Mouse (Mus musculus): ENCODE results near the gene Des. TPM values are rescaled to one million over a fixed set of nuclear protein-coding genes. Genes with fewer than 3 reads are reported as not detected.

The Des gene
- polyA plus RNA-seq, 1 experiment from 2014 or later: 23.5 TPM

GRCm38 (mm10) chr1:75331271-75331670 lies 28.9 kb upstream of the Des start:
- Histone ChIP-seq H3K4me3 (replicated peaks) (no peak overlapping the region), H3K9me3 (peaks cover 6% of the 10 kb centered on the region), H3K27ac (no peak overlapping the region), H3K4me1 (replicated peaks) (peaks cover under 1% of the 10 kb centered on the region; the same call in 1 of the 2 replicates), H3K36me3 (no peaks in the 10 kb centered on the region), H3K4me2 (no peak overlapping the region), H3K9ac (replicated peaks) (no peak overlapping the region), H3K27me3 (no peaks in the 10 kb centered on the region)
- 63% methylated on average over 1 of the region's 1 CpGs for WGBS
- no peak for ATAC-seq (ENCODE audit: insufficient number of reproducible peaks, insufficient read depth, low FRiP score, low TSS enrichment, low read depth)

- Histone ChIP-seq H3K9ac (replicated peaks) (no peak overlapping the region), H3K27me3 (no peaks in the 10 kb centered on the region), H3K4me2 (no peak overlapping the region), H3K36me3 (no peaks in the 10 kb centered on the region), H3K9me3 (no peaks in the 10 kb centered on the region), H3K4me3 (replicated peaks) (no peak overlapping the region), H3K27ac (no peak overlapping the region), H3K4me1 (replicated peaks) (peaks cover 41% of the 10 kb centered on the region)
- no peak for ATAC-seq (ENCODE audit: insufficient number of reproducible peaks, insufficient read depth, low FRiP score, low TSS enrichment, low read depth)
- 50% methylated on average over 3 of the region's 3 CpGs for WGBS
Measured at GRCm38 (mm10) chr1:75336461-75336860, 23.7 kb upstream of the Des start.

- WGBS: 58% methylated on average over 9 of the region's 9 CpGs
- H3K4me1 ChIP-seq (replicated peaks): peaks cover 44% of the 10 kb centered on the region
- peak overlapping the region; percentile 91 for H3K27ac ChIP-seq
- no peak overlapping the region for H3K4me2 ChIP-seq
- no peak overlapping the region for H3K9ac ChIP-seq (replicated peaks)
- no peak overlapping the region for H3K4me3 ChIP-seq (replicated peaks)
- no peaks in the 10 kb centered on the region for H3K36me3 ChIP-seq
- H3K9me3 ChIP-seq: no peaks in the 10 kb centered on the region
- no peaks in the 10 kb centered on the region for H3K27me3 ChIP-seq
- ATAC-seq (ENCODE audit: insufficient number of reproducible peaks, insufficient read depth, low FRiP score, low TSS enrichment, low read depth): no peak
Measured at GRCm38 (mm10) chr1:75337097-75337496, 23.0 kb upstream of the Des start.

- Histone ChIP-seq H3K27me3 (no peaks in the 10 kb centered on the region), H3K4me2 (peak overlapping the region; percentile 40), H3K36me3 (no peaks in the 10 kb centered on the region), H3K9ac (replicated peaks) (no peak overlapping the region; the same call in 1 of the 2 replicates), H3K4me1 (replicated peaks) (peaks cover 44% of the 10 kb centered on the region), H3K27ac (peak overlapping the region; percentile 91), H3K9me3 (no peaks in the 10 kb centered on the region), H3K4me3 (replicated peaks) (no peak overlapping the region)
- WGBS: 5% methylated on average over 11 of the region's 11 CpGs
- peak; percentile 46 for ATAC-seq (ENCODE audit: insufficient number of reproducible peaks, insufficient read depth, low FRiP score, low TSS enrichment, low read depth)
Measured at GRCm38 (mm10) chr1:75338091-75338694, 21.9 kb upstream of the Des start.

GRCm38 (mm10) chr1:75339337-75339736 lies 20.8 kb upstream of the Des start:
- 29% methylated on average over 9 of the region's 9 CpGs for WGBS
- H3K27ac ChIP-seq: peak overlapping the region; percentile 91
- H3K9ac ChIP-seq (replicated peaks): peak overlapping the region; percentile 45; the same call in 1 of the 2 replicates
- ATAC-seq (ENCODE audit: insufficient number of reproducible peaks, insufficient read depth, low FRiP score, low TSS enrichment, low read depth): no peak
- H3K4me1 ChIP-seq (replicated peaks): peaks cover 53% of the 10 kb centered on the region
- H3K36me3 ChIP-seq: no peaks in the 10 kb centered on the region
- no peaks in the 10 kb centered on the region for H3K9me3 ChIP-seq
- H3K4me2 ChIP-seq: peak overlapping the region; percentile 40
- H3K4me3 ChIP-seq (replicated peaks): no peak overlapping the region
- no peaks in the 10 kb centered on the region for H3K27me3 ChIP-seq

GRCm38 (mm10) chr1:75340519-75340918 lies 19.6 kb upstream of the Des start:
- Histone ChIP-seq H3K4me2 (no peak overlapping the region), H3K27me3 (no peaks in the 10 kb centered on the region; the same call in 1 of the 2 replicates), H3K9me3 (no peaks in the 10 kb centered on the region), H3K27ac (0 out of 2 replicates have a peak overlapping the region, but pooled peaks have one; percentile 25), H3K4me1 (replicated peaks) (peaks cover 65% of the 10 kb centered on the region), H3K9ac (replicated peaks) (no peak overlapping the region; the same call in 1 of the 2 replicates), H3K4me3 (replicated peaks) (no peak overlapping the region), H3K36me3 (no peaks in the 10 kb centered on the region)
- no peak for ATAC-seq (ENCODE audit: insufficient number of reproducible peaks, insufficient read depth, low FRiP score, low TSS enrichment, low read depth)
- 78% methylated on average over 2 of the region's 2 CpGs for whole genome bisulfite sequencing

- no peak overlapping the region for H3K4me3 ChIP-seq (replicated peaks)
- no peak overlapping the region for H3K27ac ChIP-seq
- no peak overlapping the region for H3K4me2 ChIP-seq
- no peak for ATAC-seq (ENCODE audit: insufficient number of reproducible peaks, insufficient read depth, low FRiP score, low TSS enrichment, low read depth)
- H3K4me1 ChIP-seq (replicated peaks): peaks cover 51% of the 10 kb centered on the region
- no peaks in the 10 kb centered on the region; the same call in 1 of the 2 replicates for H3K27me3 ChIP-seq
- H3K9me3 ChIP-seq: no peaks in the 10 kb centered on the region
- 0% methylated on average over 8 of the region's 8 CpGs for WGBS
- H3K36me3 ChIP-seq: no peaks in the 10 kb centered on the region
- H3K9ac ChIP-seq (replicated peaks): no peak overlapping the region
Measured at GRCm38 (mm10) chr1:75342874-75343416, 17.2 kb upstream of the Des start.

GRCm38 (mm10) chr1:75344291-75345035 lies 15.7 kb upstream of the Des start:
- Histone ChIP-seq H3K27ac (peak overlapping the region; percentile 59), H3K27me3 (no peaks in the 10 kb centered on the region; the same call in 1 of the 2 replicates), H3K9ac (replicated peaks) (no peak overlapping the region), H3K4me3 (replicated peaks) (no peak overlapping the region), H3K36me3 (no peaks in the 10 kb centered on the region), H3K9me3 (no peaks in the 10 kb centered on the region), H3K4me2 (peak overlapping the region; percentile 33), H3K4me1 (replicated peaks) (peaks cover 42% of the 10 kb centered on the region)
- 3% methylated on average over 15 of the region's 15 CpGs for whole genome bisulfite sequencing
- peak; percentile 32; the same call in 1 of the 2 replicates for ATAC-seq (ENCODE audit: insufficient number of reproducible peaks, insufficient read depth, low FRiP score, low TSS enrichment, low read depth)

- peak; percentile 15; the same call in 1 of the 2 replicates for ATAC-seq (ENCODE audit: insufficient number of reproducible peaks, insufficient read depth, low FRiP score, low TSS enrichment, low read depth)
- Histone ChIP-seq H3K36me3 (no peaks in the 10 kb centered on the region), H3K27me3 (no peaks in the 10 kb centered on the region; the same call in 1 of the 2 replicates), H3K27ac (peak overlapping the region; percentile 59; the same call in 1 of the 2 replicates), H3K9me3 (no peaks in the 10 kb centered on the region), H3K4me2 (peak overlapping the region; percentile 33), H3K4me1 (replicated peaks) (peaks cover 40% of the 10 kb centered on the region), H3K4me3 (replicated peaks) (no peak overlapping the region), H3K9ac (replicated peaks) (no peak overlapping the region; the same call in 1 of the 2 replicates)
- 26% methylated on average over 20 of the region's 20 CpGs for WGBS
Measured at GRCm38 (mm10) chr1:75345036-75345935, 14.8 kb upstream of the Des start.

- ATAC-seq (ENCODE audit: insufficient number of reproducible peaks, insufficient read depth, low FRiP score, low TSS enrichment, low read depth): no peak
- Histone ChIP-seq H3K27ac (no peak overlapping the region), H3K27me3 (no peaks in the 10 kb centered on the region; the same call in 1 of the 2 replicates), H3K4me3 (replicated peaks) (no peak overlapping the region), H3K9ac (replicated peaks) (no peak overlapping the region), H3K36me3 (no peaks in the 10 kb centered on the region), H3K4me2 (no peak overlapping the region), H3K9me3 (no peaks in the 10 kb centered on the region), H3K4me1 (replicated peaks) (peaks cover 32% of the 10 kb centered on the region)
- 71% methylated on average over 5 of the region's 5 CpGs for WGBS
Measured at GRCm38 (mm10) chr1:75347279-75347678, 12.8 kb upstream of the Des start.
